Mouse (Mus musculus): ENCODE results near the gene Lrrn1.

Gene Lrrn1

GRCm38 (mm10) chr6:107528877-107529864, at the start of gene Lrrn1:
TSS of gene Lrrn1 (plus strand) at chr6:107529768.
- in situ Hi-C loops (cut with MboI, MseI): no loop called here

GRCm38 (mm10) chr6:107494491-107494890, 35.1 kb upstream of the Lrrn1 start:
- in situ Hi-C loops (cut with MboI, MseI): no loop called here

- in situ Hi-C loops (cut with MboI, MseI): no loop called here
Measured at GRCm38 (mm10) chr6:107495830-107496229, 33.7 kb upstream of the Lrrn1 start.

GRCm38 (mm10) chr6:107513716-107514115, 15.9 kb upstream of the Lrrn1 start:
- in situ Hi-C loops (cut with MboI, MseI): no loop called here

GRCm38 (mm10) chr6:107523953-107524352, 5.6 kb upstream of the Lrrn1 start:
- in situ Hi-C loops (cut with MboI, MseI): no loop called here

- in situ Hi-C loops (cut with MboI, MseI): no loop called here
Measured at GRCm38 (mm10) chr6:107529911-107530431, 403 bp downstream of the Lrrn1 start.

GRCm38 (mm10) chr6:107530621-107531285, 1.2 kb downstream of the Lrrn1 start:
- in situ Hi-C loops (cut with MboI, MseI): no loop called here

GRCm38 (mm10) chr6:107531526-107532080, 2.0 kb downstream of the Lrrn1 start:
- in situ Hi-C loops (cut with MboI, MseI): no loop called here

GRCm38 (mm10) chr6:107534533-107534932, 5.0 kb downstream of the Lrrn1 start:
- in situ Hi-C loops (cut with MboI, MseI): no loop called here

GRCm38 (mm10) chr6:107536631-107537030, 7.1 kb downstream of the Lrrn1 start:
- in situ Hi-C loops (cut with MboI, MseI): no loop called here

GRCm38 (mm10) chr6:107541222-107541621, 11.7 kb downstream of the Lrrn1 start:
- in situ Hi-C loops (cut with MboI, MseI): loop anchor here (10.0 kb wide), 1 partner anchor 1516 kb away; no protein-coding TSS in a partner anchor

- in situ Hi-C loops (cut with MboI, MseI): loop anchor here (10.0 kb wide), 1 partner anchor 1517 kb away; no protein-coding TSS in a partner anchor
Measured at GRCm38 (mm10) chr6:107541918-107542317, 12.3 kb downstream of the Lrrn1 start.

- in situ Hi-C loops (cut with MboI, MseI): loop anchor here (10.0 kb wide), 1 partner anchor 1521 kb away; no protein-coding TSS in a partner anchor
Measured at GRCm38 (mm10) chr6:107546272-107546671, 16.7 kb downstream of the Lrrn1 start.

GRCm38 (mm10) chr6:107552511-107552910, 22.9 kb downstream of the Lrrn1 start:
- in situ Hi-C loops (cut with MboI, MseI): no loop called here

- in situ Hi-C loops (cut with MboI, MseI): no loop called here
Measured at GRCm38 (mm10) chr6:107555364-107555763, 25.8 kb downstream of the Lrrn1 start.

GRCm38 (mm10) chr6:107556996-107557395, 27.4 kb downstream of the Lrrn1 start:
- in situ Hi-C loops (cut with MboI, MseI): no loop called here

- in situ Hi-C loops (cut with MboI, MseI): no loop called here
Measured at GRCm38 (mm10) chr6:107557806-107558205, 28.2 kb downstream of the Lrrn1 start.

GRCm38 (mm10) chr6:107562255-107562654, 32.7 kb downstream of the Lrrn1 start:
- in situ Hi-C loops (cut with MboI, MseI): no loop called here

- in situ Hi-C loops (cut with MboI, MseI): no loop called here
Measured at GRCm38 (mm10) chr6:107566944-107567634, 37.5 kb downstream of the Lrrn1 start.

GRCm38 (mm10) chr6:107574561-107574960, 45.0 kb downstream of the Lrrn1 start:
- in situ Hi-C loops (cut with MboI, MseI): no loop called here

- in situ Hi-C loops (cut with MboI, MseI): no loop called here
Measured at GRCm38 (mm10) chr6:107575405-107575804, 45.8 kb downstream of the Lrrn1 start.

Measured in T-helper 2 cell (primary cell).